Mouse (Mus musculus) lung, embryonic 14.5 days (tissue): ENCODE results near the gene Fstl1. TPM values are rescaled to one million over a fixed set of nuclear protein-coding genes. Genes with fewer than 3 reads are reported as not detected.

ENCODE experiments used
- ATAC-seq: fragments of 200-750 bp; cut with Nextera tagmentation; 2 replicates; pipeline ENCODE4 v1.8.0; 2017; ENCODE audit warnings: mild to moderate bottlenecking, moderate TSS enrichment, moderate library complexity; ENCODE audit not compliant: insufficient read depth
- DNase-seq: peaks from one replicate; pipeline ENCODE4 v3.0.0-alpha.2; 2015
- H3K27ac ChIP-seq: fragments of 300-500 bp; sonication (generic); 2 replicates; pipeline ENCODE4 v1.5.1; 2014; ENCODE audit warnings: low read depth, mild to moderate bottlenecking, moderate library complexity
- H3K27me3 ChIP-seq: fragments of 300-500 bp; sonication (generic); 2 replicates; pipeline ENCODE4 v1.6.1; 2014; ENCODE audit warnings: low read length, control low read depth; ENCODE audit not compliant: insufficient read depth
- H3K36me3 ChIP-seq: fragments of 300-500 bp; sonication (generic); 2 replicates; pipeline ENCODE4 v1.6.1; 2014; ENCODE audit warnings: control low read depth; ENCODE audit not compliant: insufficient read depth
- H3K4me1 ChIP-seq: fragments of 300-500 bp; sonication (generic); 2 replicates; pipeline ENCODE4 v1.6.1; 2014; ENCODE audit warnings: antibody characterized with exemption, control low read depth; ENCODE audit not compliant: insufficient read depth
- H3K4me2 ChIP-seq: fragments of 300-500 bp; sonication (generic); 2 replicates; pipeline ENCODE4 v1.6.1; 2014; ENCODE audit warnings: mild to moderate bottlenecking
- H3K4me3 ChIP-seq: fragments of 300-500 bp; sonication (generic); 2 replicates; pipeline ENCODE4 v1.5.1; 2014; ENCODE audit warnings: low read depth, low read length
- H3K9ac ChIP-seq: fragments of 300-500 bp; sonication (generic); 2 replicates; pipeline ENCODE4 v1.6.1; 2014
- H3K9me3 ChIP-seq: fragments of 300-500 bp; sonication (generic); 2 replicates; pipeline ENCODE4 v1.6.1; 2016; ENCODE audit warnings: low read depth, low read length, control low read depth
- CTCF ChIP-seq: IDR thresholded peaks from 2 replicates; pipeline ENCODE4 v1.5.1; 2016; ENCODE audit warnings: antibody characterized with exemption, low read depth
- WGBS: fragments of 180-500 bp; shearing (Covaris S2); extraction: QIAGEN DNeasy Blood & Tissue Kit; methylation state at CpG from one replicate; pipeline ENCODE4 v1.1.7; 2014; 5-methylcytosine and 5-hydroxymethylcytosine counted together
- polyA plus RNA-seq: library from polyadenylated mRNA; unstranded; fragments of >200 nt; fragmentation: Nextera tagmentation; extraction: Ambion mirVana; gene quantifications from 2 replicates; pipeline ENCODE4 v1.2.1, GENCODE M21; 2014

Fstl1 gene
- polyA plus RNA-seq, 1 experiment from 2014 or later = 460 TPM

DNA sequence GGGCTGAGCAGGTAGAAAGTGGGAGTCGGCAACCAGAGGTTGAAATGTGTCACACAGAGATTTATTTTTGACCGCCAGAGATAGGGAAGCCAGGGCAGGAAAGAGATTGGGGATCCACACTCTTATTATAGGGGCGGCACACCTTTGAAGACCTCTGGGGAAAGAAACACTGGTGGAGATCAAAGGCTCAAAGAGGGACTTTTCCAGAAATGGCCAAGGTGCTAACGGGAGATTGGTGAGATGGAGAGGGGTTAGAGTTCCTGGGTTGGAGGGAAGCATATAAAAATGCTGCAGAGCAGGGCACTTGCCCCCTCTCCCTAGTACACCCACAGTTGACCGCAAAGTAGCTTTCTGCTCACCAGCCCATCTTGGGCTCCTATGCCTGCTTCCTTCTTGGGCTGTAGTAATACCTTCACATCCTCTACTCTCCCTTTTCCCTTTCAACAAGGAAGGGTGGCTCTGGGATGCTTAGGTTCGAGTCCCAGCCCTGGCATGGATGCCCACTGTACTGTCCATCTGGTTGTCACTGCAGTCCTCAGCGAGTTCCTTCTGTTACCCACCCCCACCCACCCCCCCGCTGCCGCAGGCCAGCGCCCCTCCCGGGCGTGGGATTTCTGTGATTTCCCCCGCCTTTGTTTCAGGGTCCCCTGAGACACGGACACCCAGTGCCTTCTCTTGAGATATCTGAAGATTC is 360 bp upstream of the Fstl1 start:
- peak overlapping the region; percentile 95 for H3K27ac ChIP-seq
- peak overlapping the region; percentile 62 for H3K4me2 ChIP-seq
- no peak for TF ChIP-seq CTCF
- no peaks in the 10 kb centered on the region for H3K27me3 ChIP-seq
- peak overlapping the region; percentile 87 for H3K4me3 ChIP-seq
- ATAC-seq (peak; percentile 18), DNase-seq (peak; percentile 5)
- H3K9ac ChIP-seq = peak overlapping the region; percentile 94
- H3K4me1 ChIP-seq = peaks cover 29% of the 10 kb centered on the region
- 27% methylated on average over 14 of the region's 14 CpGs for WGBS
- H3K9me3 ChIP-seq = no peaks in the 10 kb centered on the region
- H3K36me3 ChIP-seq = peaks cover 10% of the 10 kb centered on the region; the same call in 1 of the 2 replicates

DNA sequence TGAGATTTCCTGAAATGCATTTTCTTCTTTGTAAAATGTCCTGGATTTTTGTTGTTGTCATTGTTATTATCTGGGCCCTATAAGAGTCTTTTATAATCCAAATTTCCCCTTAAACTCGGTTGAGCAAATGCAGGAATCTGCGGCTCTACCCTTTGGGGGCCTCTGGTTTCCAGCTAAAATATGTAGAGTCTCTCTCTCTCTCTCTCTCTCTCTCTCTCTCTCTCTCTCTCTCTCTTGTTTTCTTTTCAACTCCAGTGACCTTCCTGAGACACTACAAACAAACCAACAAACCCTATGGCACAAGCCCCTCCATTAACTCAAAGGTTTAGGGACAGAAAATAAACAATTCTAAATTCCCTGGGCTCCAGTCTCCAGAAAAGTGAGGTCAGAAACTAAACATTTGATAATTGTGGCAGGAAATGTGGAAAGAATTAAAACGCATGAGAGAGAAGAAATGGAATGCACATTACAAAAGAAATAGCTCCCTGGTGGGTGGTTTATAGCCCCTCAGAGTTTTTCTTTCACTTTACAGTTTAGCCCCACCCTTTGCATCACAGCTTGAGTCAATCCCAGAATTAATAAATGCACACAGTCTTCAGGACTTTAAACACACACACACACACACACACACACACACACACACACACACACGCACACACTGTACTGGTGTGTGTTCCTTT is 1.3 kb downstream of the Fstl1 start:
- H3K4me3 ChIP-seq = peak overlapping the region; percentile 87
- peaks cover 15% of the 10 kb centered on the region; the same call in 1 of the 2 replicates for H3K36me3 ChIP-seq
- H3K9me3 ChIP-seq = no peaks in the 10 kb centered on the region
- H3K4me1 ChIP-seq = peaks cover 29% of the 10 kb centered on the region
- no peaks in the 10 kb centered on the region for H3K27me3 ChIP-seq
- ATAC-seq (no peak), DNase-seq (peak; percentile 67)
- peak overlapping the region; percentile 94 for H3K9ac ChIP-seq
- H3K4me2 ChIP-seq = peak overlapping the region; percentile 62
- WGBS = 11% methylated on average over 4 of the region's 4 CpGs
- peak overlapping the region; percentile 95 for H3K27ac ChIP-seq
- TF ChIP-seq CTCF = no peak

- Histone ChIP-seq H3K4me2 (peak overlapping the region; percentile 62), H3K27me3 (no peaks in the 10 kb centered on the region), H3K9me3 (no peaks in the 10 kb centered on the region), H3K36me3 (peaks cover 15% of the 10 kb centered on the region; the same call in 1 of the 2 replicates), H3K4me3 (peak overlapping the region; percentile 87), H3K4me1 (peaks cover 29% of the 10 kb centered on the region), H3K9ac (peak overlapping the region; percentile 94), H3K27ac (peak overlapping the region; percentile 95)
- no peak for TF ChIP-seq CTCF
- ATAC-seq (no peak), DNase-seq (peak; percentile 22)
- WGBS = 30% methylated on average over 5 of the region's 5 CpGs
Measured at GRCm38 (mm10) chr16:37778529-37778928, 1.9 kb downstream of the Fstl1 start.

GRCm38 (mm10) chr16:37779651-37780280 is 3.1 kb downstream of the Fstl1 start:
- H3K9me3 ChIP-seq = no peaks in the 10 kb centered on the region
- no peak for ATAC-seq
- H3K4me1 ChIP-seq = peaks cover 32% of the 10 kb centered on the region
- peak overlapping the region; percentile 87 for H3K4me3 ChIP-seq
- H3K9ac ChIP-seq = peak overlapping the region; percentile 94
- TF ChIP-seq CTCF = no peak
- WGBS = 27% methylated on average over 7 of the region's 7 CpGs
- peak overlapping the region; percentile 95 for H3K27ac ChIP-seq
- H3K27me3 ChIP-seq = no peaks in the 10 kb centered on the region
- H3K36me3 ChIP-seq = peaks cover 25% of the 10 kb centered on the region
- peak overlapping the region; percentile 62 for H3K4me2 ChIP-seq
- peak; percentile 81 for DNase-seq

DNA sequence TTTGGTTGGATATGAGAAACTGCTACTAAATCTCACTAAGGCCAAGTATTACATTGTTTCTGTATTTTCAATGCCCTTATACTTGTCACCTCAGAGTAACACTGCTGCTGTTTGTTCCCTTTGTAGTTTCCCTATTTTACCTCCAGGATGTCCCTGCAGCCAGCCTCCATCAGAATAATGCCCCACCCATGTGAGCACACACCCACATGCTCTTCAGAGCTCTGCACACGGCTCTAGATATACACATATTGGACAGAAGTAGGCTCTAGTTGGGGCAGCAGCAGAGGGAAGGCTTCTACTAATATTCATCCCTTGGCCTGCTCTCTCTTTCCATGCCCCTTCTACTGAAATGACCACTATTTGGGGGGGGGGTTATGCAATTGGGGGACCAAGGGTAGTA is 3.7 kb downstream of the Fstl1 start:
- ATAC-seq = no peak
- H3K36me3 ChIP-seq = peaks cover 31% of the 10 kb centered on the region
- H3K27me3 ChIP-seq = no peaks in the 10 kb centered on the region
- peaks cover 32% of the 10 kb centered on the region for H3K4me1 ChIP-seq
- H3K4me3 ChIP-seq = no peak overlapping the region
- TF ChIP-seq CTCF = no peak
- H3K9ac ChIP-seq = peak overlapping the region; percentile 1; the same call in 1 of the 2 replicates
- H3K4me2 ChIP-seq = peak overlapping the region; percentile 62
- H3K9me3 ChIP-seq = no peaks in the 10 kb centered on the region
- H3K27ac ChIP-seq = peak overlapping the region; percentile 69
- whole genome bisulfite sequencing = 25% methylated on average over 1 of the region's 1 CpGs
- peak; percentile 26 for DNase-seq

DNA sequence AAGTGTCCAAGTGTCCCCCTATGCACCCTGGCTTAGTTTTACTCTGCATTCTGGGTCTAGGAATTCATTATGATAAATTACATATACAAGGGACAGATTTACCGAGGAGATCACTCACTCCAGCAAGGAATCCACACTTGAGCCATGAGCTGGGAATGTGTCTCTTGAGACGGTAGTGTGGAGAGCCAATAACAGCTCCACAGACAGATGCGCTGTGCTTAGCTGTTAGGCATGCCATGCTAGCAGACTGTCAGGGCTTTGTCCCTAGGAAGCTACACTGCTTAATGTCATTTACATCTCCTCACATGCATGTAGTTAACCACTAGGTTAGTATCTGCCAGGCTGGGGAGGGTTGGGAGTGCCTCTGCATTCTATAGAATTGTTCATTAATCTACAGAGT is 4.2 kb downstream of the Fstl1 start:
- DNase-seq (no peak), ATAC-seq (no peak)
- Histone ChIP-seq H3K27me3 (no peaks in the 10 kb centered on the region), H3K27ac (peak overlapping the region; percentile 69), H3K4me3 (no peak overlapping the region), H3K9me3 (no peaks in the 10 kb centered on the region), H3K4me1 (peaks cover 32% of the 10 kb centered on the region), H3K36me3 (peaks cover 31% of the 10 kb centered on the region), H3K4me2 (peak overlapping the region; percentile 62), H3K9ac (0 out of 2 replicates have a peak overlapping the region, but pooled peaks have one; percentile 1)
- 59% methylated on average over 3 of the region's 3 CpGs for WGBS
- no peak for TF ChIP-seq CTCF

GRCm38 (mm10) chr16:37784526-37784925 is 7.9 kb downstream of the Fstl1 start:
- H3K36me3 ChIP-seq = peaks cover 34% of the 10 kb centered on the region
- ATAC-seq (no peak), DNase-seq (no peak)
- no peak for TF ChIP-seq CTCF
- H3K27me3 ChIP-seq = no peaks in the 10 kb centered on the region
- 69% methylated on average over 3 of the region's 3 CpGs for WGBS
- H3K9me3 ChIP-seq = no peaks in the 10 kb centered on the region
- H3K9ac ChIP-seq = no peak overlapping the region
- H3K4me1 ChIP-seq = peaks cover 41% of the 10 kb centered on the region
- no peak overlapping the region for H3K4me3 ChIP-seq
- no peak overlapping the region for H3K27ac ChIP-seq
- H3K4me2 ChIP-seq = no peak overlapping the region
